Mouse (Mus musculus) liver, embryonic 11.5 days (tissue): ENCODE measurements around the gene Katnal1. TPM values are rescaled to one million over a fixed set of nuclear protein-coding genes. Genes with fewer than 3 reads are reported as not detected.

Source experiments
- ATAC-seq: fragments of 200-750 bp; cut with Nextera tagmentation; replicated peaks from 2 replicates; pipeline ENCODE4 v1.8.0; 2017; ENCODE audit warnings: moderate number of reproducible peaks, mild to moderate bottlenecking, moderate TSS enrichment, moderate library complexity; ENCODE audit not compliant: low FRiP score
- DNase-seq: peaks from one replicate; pipeline ENCODE4 v3.0.0-alpha.2; 2017; ENCODE audit warnings: low spot score
- H3K27ac ChIP-seq: fragments of 300-500 bp; sonication (generic); 2 replicates; pipeline ENCODE4 v1.5.1; 2014; ENCODE audit warnings: mild to moderate bottlenecking, low read depth, low read length, control low read depth
- H3K27me3 ChIP-seq: fragments of 300-500 bp; sonication (generic); replicated peaks from 2 replicates; pipeline ENCODE4 v1.6.1; 2014; ENCODE audit warnings: low read length, mixed read lengths; ENCODE audit not compliant: control insufficient read depth, insufficient read depth
- H3K36me3 ChIP-seq: fragments of 300-500 bp; sonication (generic); 2 replicates; pipeline ENCODE4 v1.6.1; 2014; ENCODE audit warnings: mild to moderate bottlenecking, low read length, moderate library complexity, mixed read lengths; ENCODE audit not compliant: control insufficient read depth, insufficient read depth
- H3K4me1 ChIP-seq: fragments of 300-500 bp; sonication (generic); replicated peaks from 2 replicates; pipeline ENCODE4 v1.6.1; 2014; ENCODE audit warnings: low read length, mixed read lengths; ENCODE audit not compliant: control insufficient read depth, insufficient read depth
- H3K4me2 ChIP-seq: fragments of 300-500 bp; sonication (generic); 2 replicates; pipeline ENCODE4 v1.6.1; 2014; ENCODE audit warnings: mild to moderate bottlenecking, control low read depth, moderate library complexity
- H3K4me3 ChIP-seq: fragments of 300-500 bp; sonication (generic); 2 replicates; pipeline ENCODE4 v1.5.1; 2014; ENCODE audit warnings: low read depth, low read length, control low read depth
- H3K9ac ChIP-seq: fragments of 300-500 bp; sonication (generic); 2 replicates; pipeline ENCODE4 v1.6.1; 2014; ENCODE audit warnings: low read depth, low read length, control low read depth
- H3K9me3 ChIP-seq: fragments of 300-500 bp; sonication (generic); 2 replicates; pipeline ENCODE4 v1.6.1; 2016; ENCODE audit warnings: low read length, inconsistent platforms, mixed read lengths; ENCODE audit not compliant: control insufficient read depth
- WGBS: fragments of 180-500 bp; shearing (Covaris S2); extraction: QIAGEN DNeasy Blood & Tissue Kit; methylation state at CpG from one replicate; pipeline ENCODE4 v1.1.7; 2014; 5-methylcytosine and 5-hydroxymethylcytosine counted together
- polyA plus RNA-seq: library from polyadenylated mRNA; unstranded; fragments of >200 nt; fragmentation: Nextera tagmentation; extraction: Ambion mirVana; gene quantifications from 2 replicates; pipeline ENCODE4 v1.2.1, GENCODE M21; 2014

Katnal1 gene
- polyA plus RNA-seq, 1 experiment from 2014 or later: 18.9 TPM

DNA sequence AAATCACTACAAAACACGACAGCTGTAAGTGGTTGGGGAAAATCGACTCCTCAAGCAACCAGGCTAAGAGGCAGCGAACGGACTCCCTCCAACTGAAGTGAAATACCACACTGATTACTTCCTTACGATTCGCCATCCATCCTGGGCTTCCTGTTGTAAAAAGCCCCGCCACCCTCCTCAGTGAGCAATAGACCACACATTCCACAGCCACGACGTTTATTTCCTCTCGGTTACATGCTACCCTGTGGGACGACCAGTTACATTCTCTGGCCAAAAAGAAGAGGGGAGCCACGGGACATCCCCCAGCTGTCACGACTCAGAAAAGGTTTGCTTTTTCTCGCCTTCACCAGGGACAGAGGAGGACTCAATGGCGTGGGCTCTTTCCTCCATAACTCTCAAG lies 20.9 kb upstream of the Katnal1 start:
- no peak for ATAC-seq
- 41% methylated on average over 15 of the region's 15 CpGs for WGBS
- DNase-seq: no peak

DNA sequence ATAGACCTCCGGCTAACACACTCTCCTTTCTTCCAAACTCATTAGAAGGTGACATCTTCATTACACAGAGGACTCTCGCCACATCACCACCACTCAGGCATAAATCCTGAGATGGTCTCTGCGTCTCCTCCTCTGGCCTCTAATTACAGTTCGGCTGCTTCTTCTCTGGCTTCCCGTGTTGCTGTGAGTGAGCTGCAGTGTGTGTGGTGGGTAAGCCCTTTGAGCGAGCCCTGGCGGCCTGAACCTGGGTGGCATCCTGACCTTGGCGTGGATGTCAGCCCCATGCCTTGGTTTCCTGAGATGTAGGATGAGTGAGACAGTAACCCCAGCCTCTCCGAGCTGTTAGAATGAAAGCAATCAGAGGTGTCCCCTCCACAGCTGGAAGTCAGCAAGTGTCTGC lies 19.5 kb upstream of the Katnal1 start:
- Histone ChIP-seq H3K9ac (no peak overlapping the region), H3K36me3 (no peaks in the 10 kb centered on the region), H3K9me3 (no peaks in the 10 kb centered on the region), H3K4me3 (no peak overlapping the region), H3K4me2 (no peak overlapping the region), H3K27me3 (no peaks in the 10 kb centered on the region), H3K27ac (no peak overlapping the region), H3K4me1 (no peaks in the 10 kb centered on the region)
- 79% methylated on average over 9 of the region's 9 CpGs for WGBS
- no peak for ATAC-seq
- no peak for DNase-seq

More for the DNA sequence above, 20.9 kb upstream of the Katnal1 start:
- H3K4me2 ChIP-seq: no peak overlapping the region
- no peaks in the 10 kb centered on the region for H3K36me3 ChIP-seq
- no peaks in the 10 kb centered on the region for H3K4me1 ChIP-seq
- H3K9me3 ChIP-seq: no peaks in the 10 kb centered on the region
- 0 out of 2 replicates have a peak overlapping the region, but pooled peaks have one; percentile 7 for H3K9ac ChIP-seq
- no peaks in the 10 kb centered on the region for H3K27me3 ChIP-seq
- H3K27ac ChIP-seq: no peak overlapping the region
- H3K4me3 ChIP-seq: no peak overlapping the region

DNA sequence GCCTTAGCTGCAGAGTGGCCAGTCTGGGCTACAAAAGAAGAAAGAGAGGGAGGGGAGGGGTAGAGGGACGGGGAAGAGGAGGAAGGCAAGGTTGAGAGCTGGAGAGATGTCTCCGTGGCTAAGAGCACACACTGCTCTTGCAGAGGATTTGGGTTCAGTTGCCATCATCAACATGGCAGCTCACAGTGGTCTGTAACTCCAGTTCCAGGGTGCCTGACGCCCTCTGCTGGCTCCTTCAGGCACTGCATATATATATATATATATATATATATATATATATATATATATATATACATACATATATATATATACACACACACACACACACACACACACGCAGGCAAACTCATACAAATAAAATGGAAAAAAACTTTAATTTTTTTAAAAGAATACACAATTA lies 18.3 kb upstream of the Katnal1 start:
- Histone ChIP-seq H3K4me3 (no peak overlapping the region), H3K4me2 (no peak overlapping the region), H3K9me3 (no peaks in the 10 kb centered on the region), H3K36me3 (no peaks in the 10 kb centered on the region), H3K27ac (no peak overlapping the region), H3K4me1 (no peaks in the 10 kb centered on the region), H3K27me3 (no peaks in the 10 kb centered on the region), H3K9ac (no peak overlapping the region)
- WGBS: 72% methylated on average over 4 of the region's 4 CpGs
- DNase-seq: no peak
- ATAC-seq: no peak

DNA sequence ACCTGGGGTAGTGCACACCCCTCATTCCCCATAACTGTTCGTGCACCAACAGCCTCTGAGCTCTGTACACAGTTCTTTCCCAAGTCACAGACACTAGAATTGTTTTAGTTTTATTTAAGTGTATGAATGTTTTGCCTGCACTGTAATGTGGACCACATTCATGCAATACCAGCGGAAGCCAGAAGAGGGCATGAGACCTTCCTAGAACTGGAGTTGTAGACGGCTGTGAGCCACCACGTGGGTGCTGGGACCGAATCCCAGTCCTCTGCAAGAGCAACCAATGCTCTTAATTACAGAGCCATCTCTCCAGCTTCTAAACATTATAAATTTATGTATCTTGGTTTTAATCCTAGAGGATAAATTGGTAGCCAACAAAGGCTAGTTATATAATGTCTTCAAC lies 17.7 kb upstream of the Katnal1 start:
- no peak for DNase-seq

GRCm38 (mm10) chr5:148945735-148946134 lies 16.6 kb upstream of the Katnal1 start:
- ATAC-seq (no peak), DNase-seq (no peak)
- no peaks in the 10 kb centered on the region for H3K4me1 ChIP-seq
- no peaks in the 10 kb centered on the region for H3K27me3 ChIP-seq
- H3K4me3 ChIP-seq: no peak overlapping the region
- H3K9me3 ChIP-seq: no peaks in the 10 kb centered on the region
- H3K36me3 ChIP-seq: no peaks in the 10 kb centered on the region
- H3K4me2 ChIP-seq: no peak overlapping the region
- no peak overlapping the region for H3K9ac ChIP-seq
- WGBS: 71% methylated on average over 2 of the region's 2 CpGs
- no peak overlapping the region for H3K27ac ChIP-seq

More for the DNA sequence above, 17.7 kb upstream of the Katnal1 start:
- no peaks in the 10 kb centered on the region for H3K36me3 ChIP-seq
- no peaks in the 10 kb centered on the region for H3K27me3 ChIP-seq
- 70% methylated on average over 5 of the region's 5 CpGs for WGBS
- no peak overlapping the region for H3K9ac ChIP-seq
- H3K9me3 ChIP-seq: no peaks in the 10 kb centered on the region
- H3K27ac ChIP-seq: no peak overlapping the region
- H3K4me3 ChIP-seq: no peak overlapping the region
- no peaks in the 10 kb centered on the region for H3K4me1 ChIP-seq
- ATAC-seq: no peak
- no peak overlapping the region for H3K4me2 ChIP-seq

DNA sequence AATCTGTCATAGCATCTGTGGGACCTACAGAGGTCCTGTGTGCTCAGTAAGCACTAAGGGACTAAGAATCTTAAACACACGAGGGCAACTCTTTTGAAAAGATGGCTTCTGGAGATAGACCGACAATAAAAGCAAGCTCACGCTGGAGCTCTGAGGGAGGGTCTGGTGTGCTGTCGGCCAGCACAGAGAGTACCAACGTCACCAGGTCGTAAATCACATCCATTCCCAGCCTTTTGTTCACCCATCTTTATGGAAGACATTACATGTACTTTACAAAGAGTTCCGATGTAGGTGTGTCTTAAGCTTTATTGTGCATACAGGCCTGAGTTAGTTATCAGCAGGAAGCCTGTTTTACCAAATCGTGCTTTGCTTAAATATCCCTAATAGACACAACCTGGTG lies 14.9 kb upstream of the Katnal1 start:
- ATAC-seq (no peak), DNase-seq (no peak)
- no peaks in the 10 kb centered on the region for H3K27me3 ChIP-seq

GRCm38 (mm10) chr5:148943444-148943843 lies 14.3 kb upstream of the Katnal1 start:
- no peak for ATAC-seq
- WGBS: 85% methylated on average over 10 of the region's 10 CpGs

More for the DNA sequence above, 14.9 kb upstream of the Katnal1 start:
- WGBS: 57% methylated on average over 8 of the region's 8 CpGs
- H3K36me3 ChIP-seq: no peaks in the 10 kb centered on the region
- H3K9me3 ChIP-seq: no peaks in the 10 kb centered on the region
- H3K4me1 ChIP-seq: no peaks in the 10 kb centered on the region
- H3K9ac ChIP-seq: no peak overlapping the region
- H3K4me2 ChIP-seq: no peak overlapping the region
- H3K27ac ChIP-seq: no peak overlapping the region
- no peak overlapping the region for H3K4me3 ChIP-seq

DNA sequence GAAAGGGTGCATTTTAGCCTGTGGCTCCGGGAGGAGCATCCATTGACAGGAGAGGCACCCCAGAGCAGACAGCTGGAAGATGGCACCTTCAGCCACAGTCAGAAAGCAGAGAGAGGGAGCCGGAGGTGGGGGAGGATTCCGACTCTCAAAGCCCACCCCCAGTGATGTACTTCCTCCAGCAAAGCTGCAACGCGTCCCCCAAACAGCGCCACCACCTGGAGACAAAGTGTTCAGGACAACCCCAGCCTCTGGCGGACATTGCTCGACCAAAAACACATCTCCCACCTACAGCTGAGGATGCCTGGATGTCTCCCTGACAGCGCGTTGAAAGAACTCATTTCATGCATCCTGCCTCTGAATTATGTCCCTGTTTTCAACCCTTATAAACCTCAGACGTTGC lies 13.8 kb upstream of the Katnal1 start:
- WGBS: 76% methylated on average over 11 of the region's 11 CpGs
- Histone ChIP-seq H3K27ac (no peak overlapping the region), H3K4me1 (no peaks in the 10 kb centered on the region), H3K27me3 (no peaks in the 10 kb centered on the region), H3K4me2 (no peak overlapping the region), H3K9ac (no peak overlapping the region), H3K36me3 (no peaks in the 10 kb centered on the region), H3K4me3 (no peak overlapping the region), H3K9me3 (no peaks in the 10 kb centered on the region)
- ATAC-seq (no peak), DNase-seq (no peak)

More at GRCm38 (mm10) chr5:148943444-148943843, 14.3 kb upstream of the Katnal1 start:
- Histone ChIP-seq H3K4me1 (no peaks in the 10 kb centered on the region), H3K27me3 (no peaks in the 10 kb centered on the region), H3K9me3 (no peaks in the 10 kb centered on the region), H3K36me3 (no peaks in the 10 kb centered on the region), H3K4me3 (no peak overlapping the region), H3K4me2 (no peak overlapping the region), H3K9ac (no peak overlapping the region), H3K27ac (no peak overlapping the region)
- no peak for DNase-seq

DNA sequence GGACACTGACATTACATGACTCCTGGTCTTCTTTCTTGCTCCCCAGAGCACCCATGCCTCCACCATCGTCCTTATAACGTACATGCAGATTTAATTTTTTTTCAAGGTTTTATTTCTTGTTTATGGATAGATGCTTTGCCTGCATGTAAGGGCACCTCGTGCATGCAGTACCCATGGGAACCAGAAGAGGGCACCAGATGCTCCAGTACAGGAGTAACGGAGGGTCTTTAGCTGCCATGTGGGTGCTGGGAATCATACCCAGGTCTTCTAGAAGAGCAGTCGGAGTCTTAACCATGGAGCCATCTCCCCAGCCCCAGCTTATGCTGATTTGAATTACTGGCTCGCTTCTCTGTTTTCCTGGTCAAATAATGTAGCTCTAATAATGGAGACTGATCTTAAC lies 13.2 kb upstream of the Katnal1 start:
- no peak for ATAC-seq
- Histone ChIP-seq H3K27me3 (no peaks in the 10 kb centered on the region), H3K9ac (no peak overlapping the region), H3K36me3 (no peaks in the 10 kb centered on the region), H3K4me3 (no peak overlapping the region), H3K9me3 (no peaks in the 10 kb centered on the region), H3K27ac (no peak overlapping the region), H3K4me1 (no peaks in the 10 kb centered on the region), H3K4me2 (no peak overlapping the region)
- no peak for DNase-seq
- 89% methylated on average over 6 of the region's 6 CpGs for WGBS
